Mouse (Mus musculus) retina, adult 2 months (tissue): ENCODE measurements around the gene Ppm1a.
"Not testable (repeated sequence)": the region's sequence is repeated elsewhere in the genome, so short reads cannot be mapped to it uniquely, and the experiment has no call there.

ENCODE experiments used
- DNase-seq: peaks from one replicate; pipeline ENCODE4 v3.0.0-alpha.2; 2012; ENCODE audit warnings: low read depth, low spot score

Ppm1a gene

GRCm38 (mm10) chr12:72761649-72762261 is 4.5 kb downstream of the Ppm1a start:
- no peak for DNase-seq

DNA sequence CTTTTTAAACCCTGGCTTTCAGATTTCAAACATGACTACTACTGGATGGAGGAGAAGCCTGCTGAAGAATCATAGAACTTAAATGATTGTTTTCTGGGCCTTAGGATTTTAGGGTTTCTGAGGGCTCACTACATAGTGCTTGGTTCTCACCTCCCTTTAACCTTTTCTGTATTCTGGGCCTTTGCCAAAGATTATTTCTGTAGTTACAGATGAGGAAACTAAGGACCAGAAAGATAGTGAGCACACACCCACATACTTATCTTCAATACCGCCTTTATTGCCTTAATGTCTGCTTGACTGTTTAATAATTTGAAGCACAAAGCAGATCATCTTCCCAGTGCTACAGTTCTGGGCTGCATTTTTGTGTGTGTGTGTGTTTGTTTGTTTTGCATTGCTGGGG is 5.2 kb downstream of the Ppm1a start:
- no peak for DNase-seq

DNA sequence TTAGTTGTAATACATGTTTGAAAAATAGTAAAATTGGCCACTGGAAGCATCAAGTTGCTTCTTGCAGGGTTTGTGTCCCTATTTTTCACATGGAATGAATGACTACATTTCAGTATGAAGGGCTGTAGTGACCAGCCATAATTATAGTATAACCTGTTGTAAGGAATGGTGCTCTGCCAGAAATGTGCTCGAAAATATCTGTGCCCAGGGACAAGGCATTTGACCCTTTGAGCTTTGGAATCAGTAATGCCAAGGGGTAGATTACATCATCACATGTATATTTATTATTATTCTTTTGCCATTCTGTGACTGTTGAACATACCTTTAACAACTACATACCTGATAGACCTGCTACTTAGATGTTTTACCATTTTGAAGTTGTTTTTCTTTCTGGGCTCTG is 5.9 kb downstream of the Ppm1a start:
- DNase-seq = no peak

DNA sequence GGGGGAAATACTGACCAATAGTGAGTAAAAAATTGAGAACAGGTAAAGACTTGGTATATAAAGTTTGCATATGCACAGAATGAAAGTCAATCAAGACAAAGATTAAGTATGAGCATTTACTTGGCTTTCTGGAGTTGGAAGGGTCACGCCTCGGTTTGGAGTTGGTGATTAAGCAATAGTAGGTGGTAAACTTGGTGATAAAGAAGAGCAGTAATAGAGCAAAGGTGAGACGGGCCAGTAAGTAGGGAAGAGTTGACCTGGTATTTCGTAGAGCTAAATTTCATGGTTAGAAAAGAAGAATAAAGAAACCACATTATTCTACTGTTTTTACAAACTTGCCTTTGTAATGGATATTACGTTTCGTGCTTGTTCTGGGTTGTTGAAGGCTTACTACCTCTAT is 10.6 kb downstream of the Ppm1a start:
- no peak for DNase-seq

- no peak for DNase-seq
These were observed 11.0 kb downstream of the Ppm1a start for GRCm38 (mm10) chr12:72768230-72768629.

DNA sequence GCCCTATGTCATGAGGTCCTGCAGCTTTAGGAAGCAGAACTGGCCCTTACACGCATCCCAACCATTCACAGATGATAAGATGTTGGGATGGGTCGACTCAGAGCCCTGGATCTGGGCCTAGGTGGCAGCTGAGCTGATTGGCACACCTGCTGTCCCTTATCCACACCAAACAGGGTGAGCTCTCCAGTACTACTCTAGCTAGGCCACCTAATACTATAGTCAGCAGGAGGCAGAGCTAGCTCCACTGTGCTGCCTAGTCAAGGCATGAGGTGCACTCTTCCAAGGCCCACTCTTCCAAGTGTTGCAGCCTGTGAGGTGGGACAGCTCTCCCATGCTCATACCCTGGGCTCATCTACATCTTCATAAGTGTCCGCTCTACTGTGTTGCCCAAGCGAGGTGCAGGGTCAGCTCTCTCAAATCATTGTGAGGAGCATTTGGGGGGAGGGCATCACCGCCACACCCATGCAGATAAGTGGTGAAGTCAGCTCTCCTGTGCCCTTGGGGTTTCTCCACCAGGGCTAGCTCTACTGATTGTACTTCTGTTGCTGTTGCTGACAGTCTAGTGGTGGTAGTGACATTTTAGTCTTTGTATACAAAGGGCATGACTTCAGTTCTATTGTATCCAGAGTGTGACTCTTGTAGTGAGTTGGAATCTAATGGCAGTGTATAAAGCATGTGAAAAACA is 12.4 kb downstream of the Ppm1a start:
- no peak for DNase-seq

GRCm38 (mm10) chr12:72771153-72771552 is 13.9 kb downstream of the Ppm1a start:
- no peak for DNase-seq

DNA sequence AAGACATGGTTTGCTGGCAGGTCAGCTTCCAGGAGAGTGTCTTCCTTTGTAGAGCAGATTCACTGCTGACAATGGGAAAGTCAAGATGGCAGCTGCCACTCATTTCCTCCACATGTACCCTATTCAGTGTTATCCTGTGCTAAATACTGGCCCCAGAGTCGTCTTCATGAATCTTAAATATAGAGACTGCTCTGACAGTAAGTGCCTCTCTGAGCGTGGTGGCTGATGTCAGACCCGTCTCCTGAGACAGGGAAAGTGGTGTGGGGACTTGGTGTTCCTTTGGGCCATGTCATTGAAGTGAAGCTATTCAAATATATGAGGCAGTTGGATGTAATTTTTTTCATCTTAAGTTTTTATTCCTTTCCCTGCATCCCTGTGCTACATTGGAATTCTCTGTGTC is 14.5 kb downstream of the Ppm1a start:
- DNase-seq = no peak

- DNase-seq = no peak
These were observed 16.7 kb downstream of the Ppm1a start for GRCm38 (mm10) chr12:72773921-72774320.

- no peak for DNase-seq
These were observed 20.0 kb downstream of the Ppm1a start for GRCm38 (mm10) chr12:72777244-72777643.

- DNase-seq = no peak
These were observed 22.9 kb downstream of the Ppm1a start for GRCm38 (mm10) chr12:72780136-72780535.

- DNase-seq = not testable (repeated sequence)
These were observed 25.5 kb downstream of the Ppm1a start for GRCm38 (mm10) chr12:72782786-72783185.

DNA sequence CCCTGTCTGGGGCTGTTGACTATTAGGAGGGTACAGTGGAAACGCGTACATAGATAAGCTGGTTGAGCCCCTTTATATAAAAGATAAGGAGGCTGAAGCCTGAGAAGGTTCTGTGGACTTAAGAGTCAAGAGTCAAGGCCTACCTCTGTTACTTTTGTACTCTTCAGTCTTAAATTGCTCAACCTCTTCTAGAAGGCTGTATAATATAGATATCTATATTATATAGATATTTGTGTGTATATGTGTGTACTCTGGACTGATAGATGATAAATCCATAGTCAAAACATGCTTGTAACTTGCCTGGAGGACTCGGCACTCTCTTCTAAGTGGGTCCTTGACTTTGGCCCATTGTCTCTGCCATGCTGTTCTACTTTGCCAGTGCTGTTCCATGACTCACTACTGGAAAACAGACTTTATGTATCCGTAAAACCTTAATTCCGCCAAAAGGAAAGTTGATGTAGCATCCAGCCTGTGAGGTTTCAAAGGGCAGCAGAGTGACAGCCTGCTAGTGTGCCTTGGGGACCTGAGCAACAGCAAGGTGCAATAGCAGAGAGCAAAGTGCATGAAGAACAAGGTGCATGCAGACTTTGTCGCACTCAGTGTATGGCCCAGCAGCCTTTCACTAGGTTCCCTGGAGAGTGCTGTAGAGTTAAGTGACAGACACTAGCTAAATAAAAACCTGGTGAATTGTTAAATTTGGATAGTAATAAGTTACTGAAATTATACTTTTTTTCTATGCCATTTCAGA is 28.1 kb downstream of the Ppm1a start:
- DNase-seq = no peak

- DNase-seq = no peak
These were observed 29.3 kb downstream of the Ppm1a start for GRCm38 (mm10) chr12:72786551-72786950.

DNA sequence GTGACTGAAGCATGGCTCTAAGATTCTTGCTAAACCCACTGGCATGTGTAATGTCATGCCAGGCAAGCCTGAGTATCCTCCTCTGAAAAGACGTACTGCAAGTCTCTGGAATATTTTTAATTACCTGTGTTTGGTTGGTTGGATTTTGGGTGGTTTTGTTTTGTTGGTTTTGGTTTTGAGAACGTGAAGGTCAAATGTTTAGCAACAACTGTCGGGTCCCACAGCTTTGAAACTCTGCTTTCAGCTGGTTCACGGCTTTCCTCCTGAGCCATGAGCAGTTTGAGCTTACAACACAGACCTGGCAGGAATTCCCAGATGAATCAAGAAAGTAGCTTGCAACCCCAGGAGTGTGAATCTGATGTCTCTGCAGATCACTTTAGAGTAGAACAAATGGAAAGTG is 29.7 kb downstream of the Ppm1a start:
- DNase-seq = no peak

- no peak for DNase-seq
These were observed 33.3 kb downstream of the Ppm1a start for GRCm38 (mm10) chr12:72790538-72790937.

DNA sequence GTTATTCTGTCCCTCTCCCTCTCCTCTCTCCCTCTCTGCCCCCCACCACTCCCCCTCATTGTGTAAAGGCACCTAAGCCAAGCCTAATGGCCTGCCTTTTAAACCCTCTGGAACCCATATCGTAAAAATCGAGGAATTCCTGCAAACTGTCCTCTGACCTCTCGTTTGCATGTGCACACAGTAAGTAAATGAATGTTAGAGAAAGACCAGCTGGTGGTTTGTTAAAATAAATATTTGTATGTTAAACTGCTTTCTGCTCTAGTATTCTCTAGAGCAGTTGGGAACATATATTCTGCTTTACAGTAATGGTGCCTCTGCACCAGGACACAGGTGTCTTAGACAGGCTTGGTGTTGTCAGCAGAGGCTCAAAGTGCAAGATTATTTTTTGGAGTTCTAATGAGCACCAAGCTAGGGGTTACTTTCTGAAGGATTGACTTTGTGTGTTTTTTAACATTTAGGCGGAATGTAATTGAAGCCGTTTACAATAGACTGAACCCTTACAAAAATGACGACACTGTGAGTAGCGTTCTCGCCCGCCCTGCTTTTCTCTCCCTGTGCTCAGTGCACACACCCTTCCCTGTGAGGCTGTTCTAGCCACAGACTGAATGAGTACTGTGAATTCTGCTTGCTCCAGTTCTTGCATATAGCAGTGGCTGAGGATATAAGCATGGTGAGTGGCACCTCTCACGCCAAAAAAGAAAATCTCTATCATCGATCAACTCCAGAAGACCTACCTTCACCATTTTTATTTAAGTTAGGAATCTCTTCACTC is 35.3 kb downstream of the Ppm1a start:
- DNase-seq = no peak

- no peak for DNase-seq
These were observed 36.7 kb downstream of the Ppm1a start for GRCm38 (mm10) chr12:72793983-72794382.

GRCm38 (mm10) chr12:72809798-72810197 is 52.5 kb downstream of the Ppm1a start:
- no peak for DNase-seq

- no peak for DNase-seq
These were observed 54.3 kb downstream of the Ppm1a start for GRCm38 (mm10) chr12:72811588-72811987.

GRCm38 (mm10) chr12:72820940-72821431 is 63.7 kb downstream of the Ppm1a start:
- no peak for DNase-seq

GRCm38 (mm10) chr12:72821589-72821988 is 64.3 kb downstream of the Ppm1a start:
- DNase-seq = no peak
